Mouse (Mus musculus) heart, adult 10 weeks (tissue): ENCODE results near the gene Cyp2c70. TPM values are rescaled to one million over a fixed set of nuclear protein-coding genes. Genes with fewer than 3 reads are reported as not detected.

Experiments used
- polyA plus RNA-seq: library from polyadenylated mRNA; stranded (reverse); fragments of 350-450 nt; fragmentation: Illumina TruSeq; extraction: RNeasy Lipid Tissue Mini Kit (QIAGEN cat#74804); gene quantifications from one replicate; pipeline ENCODE4 v1.2.3, GENCODE M21; 2014; ENCODE audit warnings: low read depth, low replicate concordance

Gene Cyp2c70
- polyA plus RNA-seq, result 0.94 TPM

GRCm38 (mm10) chr19:40187160-40187559 is at the start of gene Cyp2c70:
TSS of gene Cyp2c70 (minus strand) at chr19:40187333.

Other genes with a start within 250 kb of the Cyp2c70 start
- gene Cyp2c37, start 194.9 kb downstream of the Cyp2c70 start, polyA plus RNA-seq, result 1.0 TPM
- gene Cyp2c54, start 113.5 kb downstream of the Cyp2c70 start, polyA plus RNA-seq, result 0.76 TPM
- 1.2 TPM for gene Cyp2c50, start 97.6 kb downstream of the Cyp2c70 start, polyA plus RNA-seq
- 86.6 TPM for gene Pdlim1, start 84.5 kb upstream of the Cyp2c70 start, polyA plus RNA-seq